Mouse (Mus musculus) v-Abl transformed pro-B cells (cell line): ENCODE data around the gene Irf2bpl.

Experiments
- in situ Hi-C, 2 experiments: fragments of 400-800 bp; cut with MboI; formaldehyde crosslinking; loops; one replicate each; pipeline ENCODE4 v1.15.1; 2025; ENCODE audit not compliant: unreplicated experiment in 2 of 2

Irf2bpl gene

DNA sequence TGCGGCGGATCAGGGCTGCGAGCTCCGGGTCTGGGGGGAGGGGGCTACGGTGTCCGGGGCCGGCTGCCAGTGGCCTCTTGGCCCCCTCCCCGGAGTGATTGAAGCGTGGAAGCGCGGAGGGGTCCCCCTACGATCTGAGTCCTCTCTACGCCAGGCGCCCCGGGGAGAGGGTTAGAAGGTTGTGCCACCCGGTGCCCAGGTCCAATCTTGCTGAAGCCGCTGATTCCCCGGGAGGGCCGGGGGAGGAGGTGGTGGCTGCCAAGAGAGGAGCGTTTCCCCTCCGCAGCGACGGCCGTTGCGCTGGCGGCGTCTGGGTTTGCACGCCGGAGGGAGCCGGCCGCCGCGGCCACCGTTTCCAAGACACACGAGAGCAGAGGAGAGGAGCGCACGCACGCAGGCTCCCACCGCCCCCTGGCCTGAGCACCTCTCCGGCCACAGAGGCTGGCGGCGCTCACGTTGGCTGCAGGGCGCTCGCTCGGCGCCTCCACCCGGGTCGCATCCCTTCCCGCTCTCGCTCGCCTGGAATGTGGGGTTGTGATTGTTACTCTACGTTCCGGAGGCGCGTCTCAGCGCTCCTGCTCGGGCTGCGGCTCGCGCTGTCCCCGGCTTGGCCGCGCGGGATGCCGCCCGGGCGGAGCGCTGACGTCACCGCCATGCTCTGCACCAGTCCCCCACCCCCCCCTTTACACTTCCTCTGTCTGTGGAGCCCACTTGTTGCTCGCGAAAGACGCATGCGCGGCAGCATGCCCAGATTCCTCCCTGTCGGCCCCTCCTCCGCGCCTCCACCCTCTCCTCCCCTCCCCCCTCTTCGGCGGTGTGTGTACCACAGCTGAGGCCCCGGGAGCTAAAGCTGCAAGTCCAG lies at the start of gene Irf2bpl:
Irf2bpl (minus strand) TSS at position 602 of the 862 bp plus-strand sequence.
- in situ Hi-C loops: loop anchor here (5.0 to 25.0 kb wide), 3 partner anchors 52 to 1422 kb away; partner anchors contain the start of gene Fos (in 1 of the 2)

DNA sequence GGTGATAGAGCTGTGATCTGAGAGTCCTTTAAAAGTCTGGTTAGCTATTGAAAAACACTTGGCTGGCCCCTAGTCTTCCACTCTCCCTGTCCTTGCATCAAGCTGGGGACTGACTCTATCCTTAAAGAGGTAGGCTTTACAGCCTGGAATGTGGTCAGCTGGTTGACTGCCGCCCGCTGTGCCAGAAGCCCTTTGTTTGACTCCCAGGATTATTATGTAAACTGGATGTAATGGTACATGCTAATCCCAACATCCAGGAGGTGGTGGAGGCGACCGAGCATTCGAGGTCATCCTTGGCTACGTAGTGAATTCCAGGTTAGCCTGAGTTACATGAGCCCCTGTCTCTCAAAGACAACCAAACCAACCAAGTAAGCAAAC lies 48.0 kb upstream of the Irf2bpl start:
- in situ Hi-C loops: loop anchor here in 1 of 2 experiments (25.0 kb wide), 2 partner anchors 795 to 1095 kb away; no protein-coding TSS in a partner anchor

DNA sequence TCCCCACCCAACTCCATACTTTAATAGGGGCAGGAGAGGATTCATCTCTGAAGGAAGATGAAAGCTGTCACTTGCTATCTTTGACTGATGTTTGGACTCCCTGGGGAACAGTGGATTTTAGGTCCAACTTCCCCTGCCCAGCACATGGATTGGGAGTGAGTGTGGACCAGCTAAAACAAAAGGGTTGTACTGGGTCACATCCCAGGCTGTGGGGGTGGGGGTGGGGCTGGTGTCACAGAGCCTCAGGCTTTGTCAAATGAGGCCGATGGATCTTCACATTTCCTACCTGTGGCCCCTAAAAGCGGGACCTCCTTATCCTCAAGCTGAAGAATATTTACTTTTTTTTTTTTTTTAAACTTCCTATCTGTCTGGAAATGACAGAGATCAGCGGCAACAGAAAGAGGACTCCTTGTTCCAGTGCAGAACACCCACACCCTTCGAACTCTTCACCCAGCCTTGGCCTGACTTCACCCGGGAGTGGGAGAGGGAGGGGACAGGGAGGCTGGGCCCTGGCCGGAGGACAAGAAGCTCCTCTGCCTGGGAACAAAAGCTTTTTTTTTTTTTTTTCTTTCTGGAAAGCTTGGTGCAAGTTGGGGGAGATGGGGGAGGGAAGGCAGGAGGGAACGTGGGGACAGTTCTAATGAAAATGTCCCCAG lies 47.4 kb upstream of the Irf2bpl start:
- in situ Hi-C loops: loop anchor here in 1 of 2 experiments (25.0 kb wide), 2 partner anchors 795 to 1095 kb away; no protein-coding TSS in a partner anchor

DNA sequence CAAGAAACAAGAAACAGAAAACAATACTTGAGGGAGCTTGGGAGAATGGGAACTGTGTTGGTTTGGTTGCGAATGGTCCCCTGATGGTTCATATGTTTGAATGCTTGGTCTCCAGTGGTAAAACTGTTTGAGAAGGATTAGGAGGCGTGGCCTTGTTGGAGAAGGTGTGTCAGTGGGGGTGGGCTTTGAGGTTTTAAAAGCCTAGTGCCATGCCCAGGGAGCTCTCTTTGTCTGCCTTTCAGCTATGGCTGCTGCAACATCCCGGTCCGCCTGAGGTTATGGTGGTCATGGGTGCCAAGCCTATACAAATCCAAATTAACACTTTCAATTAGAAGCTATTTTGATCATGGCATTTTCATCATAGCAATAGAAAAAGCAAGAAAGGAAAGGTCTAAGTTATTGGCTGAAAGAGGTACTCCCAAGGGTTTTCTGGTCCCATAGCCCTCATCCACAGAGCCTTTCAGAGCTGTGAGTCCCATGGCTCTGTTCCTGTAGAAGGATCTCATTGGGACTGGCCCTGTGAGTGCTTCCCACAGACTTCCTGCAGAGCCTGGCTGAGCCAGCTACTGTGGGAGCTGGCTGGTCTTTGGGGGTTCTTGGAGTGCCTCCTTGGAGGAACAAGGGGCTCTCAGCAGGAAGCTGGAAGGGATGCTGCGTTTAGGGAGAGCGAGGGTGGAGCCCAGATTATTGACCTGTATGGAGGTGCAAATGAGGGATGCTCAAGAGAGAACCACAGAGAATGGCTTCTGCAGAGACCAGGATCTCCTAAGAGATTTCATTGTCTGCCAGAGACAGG lies 46.5 kb upstream of the Irf2bpl start:
- in situ Hi-C loops: loop anchor here in 1 of 2 experiments (25.0 kb wide), 2 partner anchors 794 to 1094 kb away; no protein-coding TSS in a partner anchor

DNA sequence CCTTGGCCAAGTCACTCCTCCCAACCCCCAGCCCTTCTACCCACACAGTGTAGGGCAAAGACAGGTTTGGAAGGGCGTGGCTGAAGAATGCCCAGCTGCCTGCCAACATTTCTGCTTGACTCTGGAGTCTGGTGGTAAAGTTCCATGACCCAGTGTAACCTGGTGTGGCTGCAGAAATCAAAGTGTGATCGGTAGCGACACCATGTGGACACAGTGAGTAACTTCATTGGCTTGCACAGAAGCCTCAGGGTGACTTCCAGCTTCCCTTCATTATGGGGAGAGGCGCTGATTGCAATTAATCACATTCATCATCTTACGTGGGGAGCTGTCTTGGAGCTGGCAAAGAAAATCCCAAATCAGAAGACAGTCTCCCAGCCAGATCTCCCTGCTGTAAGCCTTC lies 39.2 kb upstream of the Irf2bpl start:
- in situ Hi-C loops: loop anchor here in 1 of 2 experiments (10.0 kb wide), 1 partner anchor 149 kb away; no protein-coding TSS in a partner anchor

DNA sequence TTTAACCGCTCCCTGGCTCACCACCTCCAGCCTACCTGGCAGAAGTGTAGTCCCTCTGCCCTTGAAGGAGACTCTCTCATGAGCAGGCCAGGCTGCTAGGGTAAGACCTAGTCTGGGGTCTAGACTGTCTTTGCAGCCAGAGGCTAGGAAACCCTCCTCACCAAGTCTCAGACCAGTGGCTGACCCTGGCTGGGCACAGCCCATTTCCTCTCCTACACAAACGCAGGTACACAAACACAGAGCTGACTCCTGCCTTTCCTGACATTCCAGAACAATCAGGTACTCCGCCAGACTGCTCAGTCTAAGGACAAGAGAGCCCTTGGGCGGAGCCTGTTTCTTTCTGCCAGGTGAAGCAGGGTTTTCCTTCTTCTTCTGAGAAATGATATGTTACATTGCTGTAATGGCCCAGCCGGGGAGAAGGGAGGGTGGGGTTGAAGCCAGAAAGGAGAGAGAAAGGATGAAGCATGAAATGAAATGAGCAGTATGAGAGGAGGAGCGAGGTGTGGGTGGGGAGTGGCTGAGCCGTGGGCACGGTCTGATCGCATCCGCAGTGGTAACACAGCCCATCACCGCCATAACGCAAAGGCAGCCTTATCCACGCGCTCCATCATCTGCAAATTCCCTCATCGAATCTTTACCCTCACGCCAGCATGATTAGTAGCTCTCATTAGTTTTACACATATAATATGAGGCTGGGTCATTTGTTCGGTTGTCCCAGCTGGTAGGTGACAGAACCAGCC lies 34.6 kb upstream of the Irf2bpl start:
- in situ Hi-C loops: no loop called here

DNA sequence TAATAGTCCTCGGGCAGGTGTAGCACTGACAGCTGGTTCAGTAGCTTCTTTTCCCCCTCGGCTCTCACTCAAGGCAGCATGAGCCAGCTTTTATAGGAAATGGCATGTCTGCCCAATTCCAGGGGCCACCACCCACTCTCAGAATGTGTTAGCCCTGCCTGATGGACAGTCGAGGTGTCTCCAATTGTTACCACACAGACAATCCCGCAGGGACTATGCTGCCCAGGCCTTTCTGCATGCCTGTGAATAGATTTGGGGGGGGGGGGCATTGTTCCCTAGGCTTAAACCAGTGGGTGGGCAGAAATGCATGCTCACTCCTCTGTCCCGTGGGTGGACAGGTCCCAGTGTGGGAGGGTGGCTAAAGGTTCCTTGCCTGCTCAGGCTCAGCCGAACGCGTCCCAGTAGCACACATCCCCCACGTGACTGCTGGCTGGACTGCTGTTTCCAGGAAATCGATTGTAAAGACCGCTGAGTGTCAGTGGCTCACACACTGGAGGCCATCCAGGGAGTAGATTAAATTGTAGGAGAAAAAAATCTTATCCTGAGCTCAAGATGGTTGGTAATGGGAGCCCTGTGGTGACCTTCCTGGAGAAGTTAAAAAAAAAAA lies 33.9 kb upstream of the Irf2bpl start:
- in situ Hi-C loops: no loop called here

DNA sequence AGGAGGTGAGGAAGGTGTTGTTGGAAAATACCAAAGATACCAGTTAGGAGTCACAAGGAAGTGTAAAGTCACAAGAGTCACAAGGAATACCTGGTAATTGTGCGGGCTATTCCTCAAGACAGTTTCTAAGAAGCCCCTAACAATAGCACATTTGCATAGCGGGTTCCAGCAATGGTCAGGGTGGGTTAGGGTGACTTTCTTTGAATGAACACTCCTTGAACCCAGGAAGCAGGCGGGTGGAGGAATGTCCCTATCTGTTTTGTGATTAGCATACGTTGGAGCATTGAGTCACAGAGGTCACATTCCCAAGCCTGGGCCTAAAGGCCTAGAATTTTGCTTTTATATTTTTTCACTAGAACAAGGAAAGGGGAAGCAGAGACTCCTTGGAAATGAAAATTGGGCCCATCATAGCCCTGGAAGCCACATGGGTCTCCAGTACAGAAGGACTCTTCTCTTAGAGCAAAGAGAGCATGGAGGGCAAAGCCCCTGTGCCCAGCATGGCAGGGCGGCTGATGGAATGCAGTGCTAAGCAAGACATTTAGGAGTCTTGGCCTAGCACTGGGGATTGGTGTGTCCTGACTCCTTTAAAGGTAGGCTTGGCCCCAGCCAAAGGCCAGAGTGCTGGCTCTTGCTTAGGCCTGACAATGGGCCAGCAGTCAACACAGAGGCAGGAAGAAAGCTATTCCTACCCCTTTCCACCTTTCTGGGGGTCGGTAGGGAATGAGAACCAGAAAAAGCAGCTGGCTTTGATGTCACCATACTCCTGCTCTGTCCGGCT lies 32.4 kb upstream of the Irf2bpl start:
- in situ Hi-C loops: no loop called here

DNA sequence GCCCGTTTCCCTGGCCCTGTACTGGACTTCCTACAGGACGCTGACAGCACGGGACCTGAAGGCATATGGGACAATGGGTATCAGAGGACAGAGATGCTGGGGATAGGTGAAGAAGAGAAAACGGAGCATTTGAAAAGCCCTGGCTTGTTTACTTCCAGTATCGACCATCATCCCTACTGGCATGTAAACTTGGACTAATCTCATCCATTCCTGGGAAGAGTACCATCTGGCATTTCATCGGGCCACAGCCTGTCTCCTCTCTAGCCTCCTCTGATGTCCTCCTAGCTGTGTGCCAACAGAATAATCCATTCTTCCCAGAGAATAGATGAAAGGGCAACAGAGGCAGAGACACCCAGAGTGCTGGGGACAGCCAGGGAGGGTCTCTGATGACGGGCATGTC lies 31.0 kb upstream of the Irf2bpl start:
- in situ Hi-C loops: no loop called here

DNA sequence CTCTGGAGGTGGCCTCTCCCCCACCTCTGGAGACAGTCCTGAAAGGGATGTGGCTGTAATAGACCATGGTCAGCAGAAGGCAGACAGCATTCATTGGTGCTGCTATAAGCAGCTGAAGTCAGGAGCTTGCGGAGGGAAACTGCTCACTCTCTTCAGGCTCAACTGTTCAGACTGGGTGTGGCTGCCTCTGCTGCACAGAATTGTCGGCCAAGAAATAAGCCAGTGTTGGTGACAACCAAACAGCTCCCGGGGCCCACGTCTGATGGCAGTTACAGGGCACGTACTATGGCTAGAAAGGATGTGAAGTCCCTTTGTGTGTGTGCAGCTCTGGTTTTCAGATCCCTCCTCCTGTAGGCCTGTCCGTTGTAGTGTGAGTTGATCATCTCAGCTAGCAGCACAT lies 30.2 kb upstream of the Irf2bpl start:
- in situ Hi-C loops: no loop called here

DNA sequence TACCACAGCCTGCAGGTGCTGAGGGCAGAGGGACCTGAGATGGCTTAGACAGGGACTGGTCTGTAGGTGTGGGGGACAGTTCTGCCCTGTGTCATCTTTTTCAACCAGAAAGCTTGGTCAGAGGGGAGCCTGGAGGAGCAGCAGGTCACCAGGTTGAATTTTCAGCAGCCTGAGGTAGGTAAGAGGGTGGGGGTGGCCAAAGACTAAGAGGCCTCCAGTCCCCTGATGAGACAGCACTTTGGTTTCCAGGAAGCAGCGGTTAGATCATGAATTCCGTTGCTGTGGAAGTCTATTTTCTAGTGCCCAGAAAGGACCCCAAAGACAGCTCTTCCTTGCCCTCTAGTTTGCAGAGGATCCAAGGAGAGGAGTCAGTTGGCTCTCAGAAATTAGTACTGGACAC lies 29.8 kb upstream of the Irf2bpl start:
- in situ Hi-C loops: no loop called here

DNA sequence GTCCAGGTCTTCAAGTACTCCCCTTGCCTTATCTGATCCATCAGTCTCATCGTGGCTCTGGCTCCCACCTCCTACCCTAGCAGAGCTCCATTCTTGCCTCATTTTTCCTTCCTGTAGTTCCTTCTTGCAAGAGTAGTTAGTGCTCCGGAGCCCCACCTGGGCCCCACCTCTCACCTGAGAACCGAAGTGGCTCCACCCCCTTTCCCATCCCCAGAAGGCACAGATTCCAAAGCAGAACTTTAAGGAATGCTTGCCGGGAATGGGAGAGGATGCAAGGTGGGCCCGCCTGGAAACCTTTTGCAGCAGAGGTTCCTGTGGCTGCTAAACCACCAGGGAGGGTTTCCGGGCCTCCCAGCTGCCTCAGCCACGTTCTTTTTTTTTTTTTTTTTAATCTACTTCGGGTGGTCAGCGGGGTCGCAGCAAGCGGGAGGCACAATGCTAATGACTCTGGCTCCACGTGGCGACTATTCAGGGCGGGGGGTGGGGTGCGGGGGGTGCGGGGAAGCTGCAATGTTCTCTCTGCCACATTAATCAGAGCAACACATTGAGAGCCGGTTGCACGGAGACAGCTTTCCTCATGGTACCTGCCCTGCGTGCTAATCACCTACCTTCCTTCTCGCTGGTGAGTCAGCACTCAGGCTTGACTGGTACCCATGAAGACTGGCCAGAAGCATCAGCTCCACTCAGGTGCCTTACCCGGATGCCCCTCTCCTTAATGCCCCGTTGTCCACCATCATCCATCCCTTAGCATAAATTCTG lies 27.9 kb upstream of the Irf2bpl start:
- in situ Hi-C loops: no loop called here

DNA sequence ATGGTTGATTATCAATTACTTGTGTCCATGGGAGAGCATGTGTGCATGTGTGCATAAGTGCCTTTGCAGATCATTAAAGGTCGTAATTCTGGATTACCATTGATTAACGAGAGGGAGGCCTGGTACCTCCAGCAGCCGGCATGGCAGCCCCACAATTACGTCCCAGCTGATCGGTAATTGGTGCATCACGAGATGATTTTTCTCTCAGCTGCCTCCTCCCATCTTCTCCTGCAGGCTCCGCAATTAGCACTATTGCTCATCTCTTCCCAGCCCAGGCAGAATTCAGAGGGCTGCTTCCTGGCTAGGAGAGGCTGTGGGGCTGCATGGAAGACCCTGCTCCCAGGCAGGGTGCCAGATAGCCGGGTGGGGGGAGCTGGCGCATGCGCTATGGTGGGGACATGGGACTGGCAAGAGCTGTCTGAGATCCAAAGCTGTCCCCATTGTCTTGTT lies 26.9 kb upstream of the Irf2bpl start:
- in situ Hi-C loops: no loop called here

DNA sequence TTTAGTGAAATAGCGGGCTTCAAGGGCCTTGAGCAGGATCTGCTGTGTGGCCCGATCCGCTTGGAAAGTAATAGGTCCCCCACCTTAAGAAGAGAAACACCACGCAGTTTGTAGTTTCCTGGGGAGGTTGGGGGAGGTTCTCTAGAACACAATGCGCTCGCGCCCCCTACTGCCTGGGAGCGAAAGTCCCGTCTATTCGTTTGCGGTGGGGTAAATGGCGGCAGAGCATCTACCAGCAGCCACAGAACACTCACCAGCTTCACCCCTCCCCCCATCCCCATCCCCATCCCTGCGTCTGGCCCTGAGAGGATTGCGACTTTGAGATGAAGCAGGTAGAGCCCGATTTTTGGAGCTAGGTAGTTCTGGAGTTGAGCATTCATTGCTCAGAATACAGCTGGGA lies 21.8 kb upstream of the Irf2bpl start:
- in situ Hi-C loops: loop anchor here (5.0 kb wide), 2 partner anchors 109 to 114 kb away; no protein-coding TSS in a partner anchor

DNA sequence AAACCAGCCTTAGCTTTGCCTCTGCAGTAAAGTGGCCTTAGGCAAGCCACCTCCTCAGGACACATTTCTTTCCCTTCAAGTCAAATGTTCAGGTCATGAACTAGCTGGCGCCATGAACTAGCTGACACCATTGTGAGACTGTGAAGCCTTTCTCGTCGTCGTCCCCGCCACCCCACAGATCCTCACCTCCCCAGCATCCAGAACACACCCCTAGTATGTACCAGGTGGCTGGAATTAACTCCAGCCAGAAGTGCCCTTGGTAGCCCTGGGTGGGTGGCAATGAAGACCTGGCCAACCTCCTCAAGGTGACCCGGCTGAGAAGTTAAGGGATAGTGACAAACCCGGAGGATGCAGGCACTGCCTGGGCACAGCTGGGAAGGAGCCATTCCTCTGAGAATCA lies 21.3 kb upstream of the Irf2bpl start:
- in situ Hi-C loops: loop anchor here (5.0 kb wide), 2 partner anchors 109 to 114 kb away; no protein-coding TSS in a partner anchor

DNA sequence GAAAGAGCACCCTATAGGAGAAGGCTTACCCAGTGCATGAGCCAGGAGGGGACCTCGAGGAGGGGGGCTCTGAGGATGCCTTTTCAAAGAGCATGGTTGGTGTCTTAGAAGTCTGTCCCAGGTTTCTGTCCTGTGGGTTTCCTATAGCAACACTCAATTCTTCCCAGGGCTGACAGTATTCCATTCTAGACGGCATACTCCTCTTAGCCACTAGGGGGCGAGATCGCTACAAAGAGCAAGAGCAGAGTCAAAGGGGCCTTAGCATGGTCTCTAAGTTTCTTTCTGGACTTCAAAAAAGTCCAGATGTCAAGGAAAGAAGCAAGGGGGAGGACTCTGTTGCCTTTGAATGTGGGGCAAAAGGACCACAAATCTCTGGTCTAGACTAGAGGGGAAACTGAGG lies 20.6 kb upstream of the Irf2bpl start:
- in situ Hi-C loops: loop anchor here (5.0 kb wide), 2 partner anchors 108 to 113 kb away; no protein-coding TSS in a partner anchor

DNA sequence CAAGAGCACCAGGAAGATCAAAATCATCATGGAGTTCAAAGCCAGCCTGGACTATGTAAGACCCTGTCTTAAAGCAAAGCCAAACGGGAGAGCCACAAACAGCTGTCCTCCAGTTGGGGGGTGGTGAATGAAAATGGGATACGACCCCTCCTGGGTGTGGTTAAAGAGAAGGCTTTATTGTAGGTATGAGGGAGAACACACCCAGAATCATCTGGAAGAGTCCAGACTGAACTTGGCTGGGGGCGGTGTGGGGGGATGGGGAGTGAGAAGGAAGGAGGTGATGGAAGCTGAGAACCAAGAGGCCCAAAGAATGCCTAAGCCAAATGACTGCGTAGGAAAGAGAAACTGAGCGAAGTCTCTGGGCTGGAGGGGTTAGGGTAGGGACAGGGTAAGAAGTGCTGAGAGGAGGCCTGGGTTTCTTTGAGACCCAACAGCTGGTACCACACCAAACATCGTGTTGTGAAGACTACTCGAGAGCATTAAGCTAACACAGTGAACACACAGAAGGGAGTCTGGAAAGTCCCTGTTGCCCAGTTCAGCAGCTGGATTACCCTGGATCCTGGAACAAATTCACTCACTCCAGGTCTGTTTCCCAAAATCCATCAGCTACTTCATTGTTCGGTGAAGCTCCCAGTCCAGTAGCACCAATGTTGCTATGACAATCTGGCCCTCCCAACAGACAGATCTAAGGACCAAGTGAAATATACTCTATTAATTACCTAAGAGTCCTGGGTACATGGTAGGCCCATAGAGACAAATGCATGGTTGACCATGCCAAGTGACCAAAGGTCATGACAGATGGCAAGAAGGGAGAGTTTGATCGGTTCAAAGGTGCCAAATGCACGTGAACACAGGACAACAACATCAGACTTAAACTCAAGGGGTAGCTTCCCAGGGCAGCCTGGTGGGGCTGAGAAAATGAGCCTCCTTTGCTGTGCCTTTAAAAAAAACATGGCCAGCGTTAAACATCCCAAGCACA lies 19.5 kb upstream of the Irf2bpl start:
- in situ Hi-C loops: no loop called here
